Mouse (Mus musculus) lung, adult 18-20 months (tissue): Measurements from ENCODE around the gene Hivep2.

Experiments used
- DNase-seq, 2 experiments: peaks; one replicate each; pipeline ENCODE4 v3.0.0; 2022; ENCODE audit warnings: mixed read lengths in 2 of 2

Gene Hivep2

GRCm38 (mm10) chr10:14024971-14025370, 59.1 kb downstream of the Hivep2 start:
- DNase-seq, result no peak

DNA sequence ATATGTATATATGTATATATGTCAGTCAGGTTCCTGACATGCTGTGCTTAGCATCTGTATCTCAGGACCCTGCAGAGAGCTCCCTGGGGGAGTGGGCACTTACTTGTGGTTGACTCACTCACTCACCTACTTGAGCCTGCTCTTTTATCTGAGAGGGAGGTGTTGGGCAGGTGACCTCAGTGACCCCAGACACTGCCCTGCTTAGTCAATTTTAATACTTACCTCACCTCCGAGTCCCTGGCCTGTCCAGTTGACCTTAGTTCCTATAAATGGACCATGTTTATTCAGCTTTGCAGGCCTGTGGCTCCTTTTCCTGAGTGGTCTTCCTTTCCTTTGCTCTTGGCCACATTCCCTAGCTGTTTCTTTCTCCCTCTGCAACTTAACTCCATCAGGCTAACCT, 61.9 kb downstream of the Hivep2 start:
- DNase-seq, result peak in 1 of 2 experiments; percentile 11

- DNase-seq, result no peak
These were observed 63.1 kb downstream of the Hivep2 start for GRCm38 (mm10) chr10:14028956-14029355.

- DNase-seq, result no peak
These were observed 64.7 kb downstream of the Hivep2 start for GRCm38 (mm10) chr10:14030458-14031035.

DNA sequence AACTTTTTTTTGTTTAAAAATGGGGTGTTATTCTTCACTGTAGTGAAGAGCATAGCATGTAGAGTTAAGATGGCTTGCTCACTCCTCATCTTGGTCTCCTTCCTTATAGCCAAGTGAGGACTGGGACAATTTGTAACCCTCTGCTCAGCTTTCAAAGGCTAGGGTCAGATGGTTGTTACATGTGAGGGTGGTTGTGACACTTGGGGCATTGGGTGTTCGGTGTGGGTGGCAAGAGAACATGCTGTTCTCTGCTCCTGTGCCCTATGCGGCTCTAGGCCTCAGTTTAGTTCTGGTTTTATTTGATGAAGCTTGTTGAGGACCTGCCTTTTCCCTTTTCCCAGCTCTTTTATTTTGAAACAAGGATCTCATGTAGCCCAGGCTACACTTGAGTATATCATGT, 66.7 kb downstream of the Hivep2 start:
- no peak for DNase-seq

GRCm38 (mm10) chr10:14034046-14034445, 68.2 kb downstream of the Hivep2 start:
- DNase-seq, result no peak

DNA sequence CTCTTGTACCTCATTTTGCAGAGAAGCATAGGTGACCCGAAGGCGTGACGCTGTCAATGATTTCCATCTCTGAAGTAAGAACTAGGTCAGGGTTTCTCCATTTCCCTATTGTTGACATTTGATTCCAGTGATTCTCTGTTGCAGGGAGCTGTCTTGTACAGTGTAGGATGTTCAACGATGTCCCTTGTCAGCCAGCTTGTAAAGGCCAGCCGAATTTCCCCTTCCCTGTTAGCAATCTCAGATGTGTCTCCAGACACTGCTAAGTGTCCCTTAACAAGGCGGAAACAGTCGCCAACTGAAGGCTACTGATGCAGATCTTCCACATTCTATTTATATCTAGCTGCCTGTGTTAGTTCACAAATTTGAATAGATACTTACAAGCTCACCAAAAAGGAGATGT, 68.9 kb downstream of the Hivep2 start:
- no peak for DNase-seq

DNA sequence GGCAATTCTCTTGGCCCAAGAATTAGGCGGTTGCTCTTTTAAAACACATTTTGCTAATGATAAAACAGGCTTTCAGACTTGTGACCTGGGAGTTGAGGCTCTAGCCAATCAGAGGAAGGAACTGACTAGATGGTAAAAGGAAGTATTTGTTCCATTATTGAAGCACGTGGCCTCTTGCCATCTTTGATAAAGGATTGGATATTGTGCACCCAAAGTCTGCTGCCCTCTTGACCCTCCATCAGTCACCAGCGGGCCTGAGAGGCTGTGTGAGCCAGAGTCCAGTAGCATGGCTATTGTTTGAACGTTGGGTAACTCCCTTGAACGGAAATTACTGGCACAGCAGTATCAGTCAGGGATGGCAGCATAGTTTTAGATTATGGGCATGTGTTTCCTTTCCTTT, 69.7 kb downstream of the Hivep2 start:
- DNase-seq, result peak; percentile 37 to 56

GRCm38 (mm10) chr10:14036472-14036871, 70.6 kb downstream of the Hivep2 start:
- no peak for DNase-seq

- DNase-seq, result no peak
These were observed 72.2 kb downstream of the Hivep2 start for GRCm38 (mm10) chr10:14037977-14038489.

- no peak for DNase-seq
These were observed 75.0 kb downstream of the Hivep2 start for GRCm38 (mm10) chr10:14040716-14041470.

GRCm38 (mm10) chr10:14041606-14042005, 75.7 kb downstream of the Hivep2 start:
- no peak for DNase-seq

GRCm38 (mm10) chr10:14042539-14043348, 76.9 kb downstream of the Hivep2 start:
- no peak for DNase-seq

GRCm38 (mm10) chr10:14043349-14043710, 77.5 kb downstream of the Hivep2 start:
- DNase-seq, result no peak

GRCm38 (mm10) chr10:14044046-14044782, 78.3 kb downstream of the Hivep2 start:
- no peak for DNase-seq

DNA sequence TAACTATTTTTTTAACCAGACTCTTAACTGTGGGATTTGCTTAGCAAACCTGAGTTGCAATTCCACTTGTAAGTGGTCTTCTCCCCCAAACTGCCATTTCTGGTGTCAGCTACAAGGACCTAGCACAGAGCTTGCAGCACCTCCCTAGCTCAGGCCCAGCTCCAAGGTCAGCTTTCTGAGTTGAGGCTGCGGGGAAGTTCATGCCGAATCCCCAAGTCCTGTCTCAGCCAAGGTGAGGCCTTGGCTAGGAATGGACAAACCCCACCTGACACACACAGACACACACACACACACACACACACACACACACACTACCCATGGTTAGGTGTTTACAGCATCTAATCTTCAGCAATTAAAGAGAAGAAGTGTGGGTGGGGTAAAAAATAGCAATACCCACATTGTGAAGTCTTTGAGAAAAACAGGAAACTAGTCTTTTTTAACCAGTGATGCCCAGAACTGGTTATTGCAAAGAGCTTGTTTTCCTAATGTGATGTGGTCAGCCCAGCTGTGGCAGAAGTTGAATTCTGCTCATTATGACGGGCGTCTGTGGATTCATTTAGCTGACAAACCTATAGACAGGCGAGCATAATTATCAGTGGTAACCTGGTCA, 79.0 kb downstream of the Hivep2 start:
- DNase-seq, result no peak

DNA sequence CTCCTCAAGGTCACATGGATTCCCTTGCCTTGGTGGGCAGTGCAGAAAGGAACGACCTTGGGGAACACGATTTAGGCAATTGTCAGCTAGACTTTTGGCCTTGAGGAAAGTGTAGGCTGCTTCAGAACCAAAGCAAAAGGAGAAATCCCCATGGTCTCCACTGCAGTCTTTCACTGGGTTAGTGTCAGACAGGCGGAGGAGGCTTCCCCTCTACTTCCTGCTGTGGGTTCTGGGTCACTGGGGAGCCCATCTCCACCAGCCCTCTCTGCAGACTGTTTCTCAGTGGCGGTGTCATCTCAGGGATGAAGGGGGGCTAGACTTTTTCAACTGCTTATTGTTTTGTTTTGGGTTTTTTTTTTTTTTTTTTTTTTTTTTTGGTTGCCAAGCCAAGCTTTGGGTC, 79.9 kb downstream of the Hivep2 start:
- DNase-seq, result no peak

DNA sequence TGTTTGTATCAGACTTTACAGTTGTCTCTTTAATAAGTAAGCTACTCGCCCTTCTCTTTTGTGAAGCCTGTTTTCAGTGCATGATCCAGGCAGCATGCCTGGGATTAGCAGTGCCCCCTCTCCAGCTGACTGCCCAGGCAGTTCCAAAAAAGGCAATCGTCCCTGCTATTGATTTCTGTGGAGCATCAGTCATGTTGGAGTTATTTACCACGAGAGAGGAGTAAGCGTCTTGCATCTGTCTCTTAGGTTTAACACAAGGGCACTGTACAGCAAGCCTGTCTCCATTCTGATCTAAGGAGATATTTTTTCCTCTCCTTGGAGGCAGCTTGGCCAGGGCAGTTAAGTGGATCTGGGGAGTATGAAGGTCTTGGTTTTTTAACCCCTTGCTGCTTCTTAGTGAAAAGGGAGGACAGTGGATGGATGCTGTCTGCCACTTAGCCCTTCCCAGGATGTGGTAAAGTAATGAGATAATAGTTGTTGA, 80.3 kb downstream of the Hivep2 start:
- no peak for DNase-seq

DNA sequence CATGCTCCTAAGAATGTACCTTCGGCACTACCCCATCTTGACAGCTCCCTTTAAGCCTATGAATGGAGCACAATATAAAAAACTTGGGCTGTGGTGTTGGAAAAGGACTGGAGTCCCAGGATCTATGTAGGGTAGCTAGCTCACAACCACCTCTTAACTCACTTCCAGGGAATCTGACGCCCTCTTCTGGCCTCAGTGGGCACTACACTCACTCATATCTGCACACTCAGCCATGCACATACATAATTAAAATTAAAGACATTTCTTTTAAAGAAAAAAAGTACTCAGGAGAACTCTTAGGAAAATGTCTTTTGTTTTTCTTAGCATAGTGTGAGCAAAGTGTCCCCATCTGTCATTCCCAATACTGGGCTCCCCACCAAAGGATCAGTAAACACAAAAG, 81.1 kb downstream of the Hivep2 start:
- no peak for DNase-seq

GRCm38 (mm10) chr10:14047661-14048060, 81.8 kb downstream of the Hivep2 start:
- DNase-seq, result no peak

GRCm38 (mm10) chr10:14048322-14048915, 82.5 kb downstream of the Hivep2 start:
- peak; percentile 25 for DNase-seq

DNA sequence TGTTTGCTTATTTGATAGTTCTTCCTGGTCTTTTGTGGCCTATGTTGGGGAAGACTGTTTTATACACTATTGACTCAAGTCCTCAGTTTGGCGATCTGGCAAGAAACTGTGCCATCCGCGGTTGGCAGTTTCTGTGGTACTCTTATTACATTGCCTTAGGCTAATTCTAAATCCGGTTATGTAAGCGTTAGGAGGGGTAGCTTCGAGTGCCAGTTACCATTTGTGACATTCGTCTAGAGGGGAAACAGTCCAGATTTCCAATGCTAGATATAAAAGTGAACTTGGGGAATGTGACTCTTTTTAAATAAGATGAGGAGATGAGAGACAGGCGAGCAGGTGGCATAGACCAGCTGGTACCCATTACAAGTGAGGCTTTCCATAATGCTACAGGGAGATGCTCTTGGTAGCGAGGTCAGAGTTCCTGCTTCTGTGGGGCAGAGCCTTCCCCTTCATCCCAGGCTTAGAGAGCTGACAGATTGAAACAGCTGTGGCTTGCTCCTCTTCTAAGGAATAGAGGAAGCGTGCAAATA, 83.1 kb downstream of the Hivep2 start:
- DNase-seq, result no peak
